Mouse (Mus musculus) macrophage (primary cell): ENCODE measurements around the gene Tsen2. TPM values are rescaled to one million over a fixed set of nuclear protein-coding genes. Genes with fewer than 3 reads are reported as not detected.

Experiments used
- H3K27ac ChIP-seq: fragments of 350-480 bp; formaldehyde crosslinking; 2 replicates; pipeline ENCODE4 v1.9.0; 2021
- H3K36me3 ChIP-seq: fragments of 350-480 bp; formaldehyde crosslinking; 2 replicates; pipeline ENCODE4 v1.9.0; 2021; ENCODE audit errors: inconsistent target
- H3K4me3 ChIP-seq: fragments of 350-480 bp; formaldehyde crosslinking; 2 replicates; pipeline ENCODE4 v1.9.0; 2021; ENCODE audit errors: inconsistent target
- H3K79me2 ChIP-seq: fragments of 350-480 bp; formaldehyde crosslinking; 2 replicates; pipeline ENCODE4 v1.9.0; 2021; ENCODE audit errors: inconsistent target
- WGBS: methylation state at CpG from one replicate; pipeline ENCODE4 v1.1.7; 2026; ENCODE audit warnings: inconsistent platforms; ENCODE audit not compliant: missing documents; 5-methylcytosine and 5-hydroxymethylcytosine counted together
- polyA plus RNA-seq: library from polyadenylated mRNA; stranded (reverse); fragments of 250-400 nt; gene quantifications from 3 replicates; pipeline ENCODE4 v1.2.4, GENCODE M21; 2018; ENCODE audit warnings: inconsistent platforms

Gene Tsen2
- polyA plus RNA-seq, 1 experiment from 2014 or later, result 9.0 TPM

DNA sequence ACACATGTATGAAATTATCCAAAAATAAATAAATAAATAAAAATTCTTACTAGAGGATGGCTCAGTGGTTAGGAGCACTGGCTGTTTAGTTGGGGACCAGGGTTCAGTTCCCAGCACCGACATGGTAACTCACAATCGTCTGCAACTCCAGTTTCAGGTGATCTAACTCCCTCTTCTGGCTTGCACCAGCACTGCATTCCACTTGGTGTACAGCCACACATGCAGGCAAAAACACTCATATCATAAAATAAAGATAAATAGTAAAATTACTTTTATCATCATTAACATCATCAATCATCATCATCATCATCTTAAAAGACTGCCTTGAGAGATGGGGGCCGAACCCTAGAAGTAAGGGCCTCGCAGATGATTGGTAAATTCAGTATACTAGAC is 56.9 kb downstream of the Tsen2 start:
- H3K27ac ChIP-seq, result no peak overlapping the region
- H3K4me3 ChIP-seq, result no peak overlapping the region
- peaks cover 40% of the 10 kb centered on the region for H3K79me2 ChIP-seq
- WGBS, result 70% methylated on average over 4 of the region's 4 CpGs
- H3K36me3 ChIP-seq, result no peaks in the 10 kb centered on the region

DNA sequence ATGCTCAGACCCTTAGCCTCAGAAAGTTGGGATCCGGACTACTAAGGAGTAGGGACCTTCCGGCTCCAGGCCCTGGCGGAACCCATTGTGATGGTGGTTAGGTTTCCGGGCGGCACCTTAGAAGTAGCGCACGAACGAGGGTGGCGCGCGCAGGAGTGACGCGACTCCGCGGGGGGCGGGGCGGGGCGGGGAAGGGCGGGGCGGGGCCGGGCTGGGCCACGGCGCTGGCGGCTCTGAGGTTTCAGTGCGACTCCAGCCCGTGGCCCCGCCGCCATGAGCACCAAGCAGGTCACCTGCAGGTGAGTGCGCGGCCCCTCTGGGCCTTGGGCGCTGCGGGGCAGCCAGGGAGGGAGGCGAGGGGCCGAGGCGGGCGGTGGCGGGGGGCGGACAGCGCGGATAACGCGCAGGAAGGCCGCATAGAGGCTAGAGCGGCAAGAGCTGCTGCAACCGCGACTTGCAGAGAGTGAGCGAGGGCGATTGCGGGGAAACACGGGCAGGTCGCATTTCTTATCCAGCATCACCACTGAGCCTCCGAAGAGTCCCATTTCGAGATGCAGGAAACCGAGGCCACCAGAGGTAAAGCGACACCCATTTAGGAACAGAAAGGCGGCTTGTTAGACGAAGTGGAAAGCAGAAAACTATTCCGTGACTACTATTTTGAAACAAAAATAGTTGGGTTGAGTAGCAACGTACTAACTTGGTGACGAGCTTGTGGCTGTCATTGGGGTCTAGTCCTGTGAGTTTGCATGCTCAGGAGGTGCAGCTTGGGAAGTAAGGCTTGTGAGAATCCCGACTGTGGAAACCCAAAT is 57.5 kb downstream of the Tsen2 start, which contains the start of gene Mkrn2:
TSS of gene Mkrn2 (plus strand) at position 188 of the 809 bp plus-strand sequence.
- WGBS, result under 1% methylated on average over 61 of the region's 61 CpGs
- Histone ChIP-seq H3K36me3 (no peaks in the 10 kb centered on the region), H3K79me2 (peaks cover 46% of the 10 kb centered on the region), H3K27ac (peak within 1 kb of the TSS; percentile 2; the same call in 1 of the 2 replicates), H3K4me3 (peak within 1 kb of the TSS; percentile 79)

DNA sequence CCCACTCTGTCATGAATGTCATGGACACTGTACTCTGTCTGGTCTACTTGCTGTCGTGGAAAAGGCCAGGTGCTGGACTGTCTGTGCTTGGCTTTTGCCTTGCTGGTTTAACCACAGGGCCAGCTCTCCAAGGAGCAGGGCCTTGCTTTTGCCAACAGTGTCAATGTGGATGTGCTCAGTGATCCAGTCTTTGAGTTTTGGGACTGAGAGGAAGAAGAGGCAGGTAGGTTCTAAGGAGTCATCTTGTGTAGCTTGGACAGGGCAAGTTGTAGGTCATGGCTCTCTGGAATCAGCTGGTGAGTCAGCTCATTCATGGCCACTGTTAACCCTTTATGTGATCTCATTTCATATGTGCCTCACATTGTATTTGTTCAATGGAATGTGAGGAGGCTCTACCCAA is 62.0 kb downstream of the Tsen2 start:
- H3K36me3 ChIP-seq, result peaks cover 19% of the 10 kb centered on the region
- H3K4me3 ChIP-seq, result no peak overlapping the region
- WGBS, result 86% methylated on average over 1 of the region's 1 CpGs
- no peak overlapping the region for H3K27ac ChIP-seq
- H3K79me2 ChIP-seq, result peaks cover 67% of the 10 kb centered on the region

DNA sequence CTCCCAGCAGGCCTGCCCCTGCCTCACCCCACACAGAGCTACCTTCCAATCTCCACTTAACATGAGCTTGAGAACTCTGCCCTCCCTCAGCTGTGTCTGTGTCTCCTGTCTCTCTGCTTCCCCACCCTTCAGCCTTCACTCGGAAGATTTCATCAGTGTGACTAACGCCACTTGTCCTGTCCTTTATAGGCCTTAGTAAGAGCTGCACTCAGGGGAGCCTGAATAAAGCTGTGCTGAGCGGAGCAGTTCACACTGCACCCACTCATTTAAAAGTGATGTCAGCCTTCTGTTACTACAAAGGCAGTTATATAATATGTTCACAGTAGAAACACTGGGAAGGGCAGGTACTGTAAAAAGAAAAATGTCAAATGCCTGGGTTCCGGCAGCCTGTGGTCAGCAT is 63.0 kb downstream of the Tsen2 start:
- Histone ChIP-seq H3K27ac (no peak overlapping the region), H3K36me3 (peaks cover 28% of the 10 kb centered on the region), H3K79me2 (peaks cover 66% of the 10 kb centered on the region), H3K4me3 (no peak overlapping the region)
- 93% methylated on average over 4 of the region's 4 CpGs for WGBS

DNA sequence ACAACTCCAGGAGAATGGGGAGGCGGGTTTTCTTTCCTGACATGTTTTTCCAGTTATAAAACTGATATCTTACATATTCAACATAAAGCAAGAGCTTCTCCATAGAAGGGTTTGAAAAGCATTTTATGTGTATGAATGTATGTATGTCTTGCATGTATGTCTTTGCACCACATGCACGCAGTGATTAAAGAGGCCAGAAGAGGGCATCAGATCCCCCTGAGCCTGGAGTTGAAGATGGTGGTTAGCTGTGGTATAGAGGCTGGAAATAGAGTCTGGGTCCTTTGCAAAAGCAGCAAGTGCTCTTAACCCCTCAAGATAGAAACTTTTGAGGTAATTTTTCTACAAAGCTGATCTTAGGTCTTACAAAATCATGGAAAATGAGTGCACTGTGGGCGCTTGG is 64.7 kb downstream of the Tsen2 start:
- peaks cover 49% of the 10 kb centered on the region for H3K79me2 ChIP-seq
- H3K36me3 ChIP-seq, result peaks cover 34% of the 10 kb centered on the region
- 92% methylated on average over 3 of the region's 3 CpGs for WGBS
- no peak overlapping the region for H3K4me3 ChIP-seq
- H3K27ac ChIP-seq, result no peak overlapping the region

DNA sequence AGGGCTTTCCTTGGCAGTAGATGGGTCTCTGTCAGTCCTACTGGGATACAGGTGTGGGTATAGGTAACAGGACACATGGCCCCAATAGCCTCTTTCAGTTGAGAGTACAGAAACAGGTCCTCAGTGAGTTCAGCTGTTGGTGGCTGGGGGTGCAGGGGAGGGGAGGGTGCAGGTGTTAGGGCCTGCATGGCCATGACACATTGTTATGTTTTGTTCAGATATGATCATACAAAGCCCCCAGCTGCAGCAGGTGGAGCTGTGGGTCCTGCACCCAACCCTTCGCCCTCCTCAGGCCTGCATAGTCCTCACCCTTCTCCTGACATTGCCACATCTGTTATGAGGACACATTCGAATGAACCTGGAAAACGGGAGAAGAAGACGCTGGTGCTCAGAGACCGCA is 65.8 kb downstream of the Tsen2 start:
- 88% methylated on average over 5 of the region's 5 CpGs for WGBS
- H3K79me2 ChIP-seq, result peaks cover 37% of the 10 kb centered on the region; the same call in 1 of the 2 replicates
- H3K27ac ChIP-seq, result no peak overlapping the region
- H3K4me3 ChIP-seq, result no peak overlapping the region
- peaks cover 43% of the 10 kb centered on the region for H3K36me3 ChIP-seq

DNA sequence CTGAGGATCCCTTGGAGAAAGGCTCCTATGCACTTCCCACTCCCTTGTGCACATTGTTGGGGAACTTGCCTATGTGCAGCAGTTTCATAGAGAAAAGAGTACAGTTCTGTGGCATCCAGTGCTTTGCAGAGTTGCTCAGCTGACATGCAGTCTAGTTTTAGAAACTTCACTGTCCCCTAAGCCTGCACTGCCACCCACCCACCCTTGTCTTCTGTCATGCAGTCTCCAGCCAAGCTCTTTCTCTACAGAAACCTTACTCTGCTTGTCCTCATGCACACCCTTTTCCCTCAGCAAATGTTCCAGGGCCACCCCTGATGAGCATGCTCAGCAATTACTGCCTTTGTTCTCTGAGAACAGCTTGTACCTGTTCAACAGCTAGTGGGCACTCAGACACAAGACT is 69.3 kb downstream of the Tsen2 start:
- Histone ChIP-seq H3K27ac (no peak overlapping the region), H3K36me3 (peaks cover 71% of the 10 kb centered on the region), H3K4me3 (no peak overlapping the region), H3K79me2 (peaks cover 2% of the 10 kb centered on the region; the same call in 1 of the 2 replicates)

DNA sequence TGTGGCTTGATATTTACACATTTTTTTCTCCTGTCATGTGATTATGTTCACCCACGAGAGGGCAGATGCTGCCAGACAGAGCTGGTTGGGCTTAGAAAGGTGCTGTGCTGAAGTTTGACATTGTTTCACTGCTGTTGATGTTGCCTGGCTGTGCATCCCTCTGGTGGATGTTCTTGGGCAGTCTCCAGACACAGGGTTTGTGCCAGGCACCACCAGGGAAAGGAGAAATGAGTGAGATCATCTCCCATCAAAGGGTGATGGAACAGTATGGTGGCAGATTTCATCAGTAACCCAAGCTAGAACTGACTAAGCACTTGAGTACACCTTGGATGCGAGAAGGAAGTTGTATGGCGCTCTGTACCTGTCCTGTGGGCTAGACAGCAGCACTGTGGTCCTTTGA is 71.5 kb downstream of the Tsen2 start:
- Histone ChIP-seq H3K4me3 (no peak overlapping the region), H3K27ac (no peak overlapping the region), H3K36me3 (peaks cover 79% of the 10 kb centered on the region), H3K79me2 (no peaks in the 10 kb centered on the region)
- WGBS, result 85% methylated on average over 2 of the region's 3 CpGs

DNA sequence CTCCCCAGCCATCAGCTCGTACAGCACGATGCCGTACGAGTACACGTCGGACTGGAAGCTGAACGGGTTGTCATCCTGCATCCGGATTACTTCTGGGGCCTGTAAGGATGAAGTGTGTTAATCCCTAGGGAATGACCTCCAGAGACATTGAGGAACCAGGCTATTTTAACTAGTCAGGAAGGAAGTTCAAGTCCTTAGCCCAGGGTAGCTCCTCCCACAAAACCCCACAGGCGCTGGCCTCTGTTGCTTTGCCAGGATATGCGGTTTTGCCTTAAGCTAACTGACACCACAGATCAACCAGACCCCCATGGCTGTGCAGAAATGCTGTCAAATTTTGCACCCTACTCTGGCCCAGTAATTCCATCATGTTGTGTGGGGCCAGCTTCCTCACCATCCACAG is 75.4 kb downstream of the Tsen2 start:
- no peaks in the 10 kb centered on the region for H3K79me2 ChIP-seq
- no peak overlapping the region for H3K4me3 ChIP-seq
- peaks cover 82% of the 10 kb centered on the region for H3K36me3 ChIP-seq
- WGBS, result 34% methylated on average over 10 of the region's 10 CpGs
- no peak overlapping the region for H3K27ac ChIP-seq

DNA sequence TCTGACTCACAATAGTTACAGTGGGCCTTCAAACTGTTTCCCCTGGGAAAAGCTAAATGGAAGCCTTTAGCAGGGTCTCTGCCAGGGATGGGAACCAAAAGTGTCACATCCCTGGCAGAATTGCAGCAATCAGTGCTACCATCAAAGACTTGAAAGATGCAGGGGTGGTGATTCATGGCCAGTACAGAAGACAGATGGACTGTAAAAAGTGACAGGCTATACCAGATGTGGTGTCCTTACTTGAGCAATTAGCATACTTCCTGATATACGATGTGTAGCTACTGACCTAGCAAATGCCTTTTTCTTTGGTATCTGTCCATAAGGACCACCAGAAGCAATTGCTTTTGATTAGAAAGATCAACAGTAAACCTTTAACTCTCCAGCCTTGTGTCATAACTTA is 76.5 kb downstream of the Tsen2 start:
- H3K27ac ChIP-seq, result no peak overlapping the region
- WGBS, result 13% methylated on average over 1 of the region's 1 CpGs
- peaks cover 91% of the 10 kb centered on the region for H3K36me3 ChIP-seq
- H3K79me2 ChIP-seq, result no peaks in the 10 kb centered on the region
- no peak overlapping the region for H3K4me3 ChIP-seq

DNA sequence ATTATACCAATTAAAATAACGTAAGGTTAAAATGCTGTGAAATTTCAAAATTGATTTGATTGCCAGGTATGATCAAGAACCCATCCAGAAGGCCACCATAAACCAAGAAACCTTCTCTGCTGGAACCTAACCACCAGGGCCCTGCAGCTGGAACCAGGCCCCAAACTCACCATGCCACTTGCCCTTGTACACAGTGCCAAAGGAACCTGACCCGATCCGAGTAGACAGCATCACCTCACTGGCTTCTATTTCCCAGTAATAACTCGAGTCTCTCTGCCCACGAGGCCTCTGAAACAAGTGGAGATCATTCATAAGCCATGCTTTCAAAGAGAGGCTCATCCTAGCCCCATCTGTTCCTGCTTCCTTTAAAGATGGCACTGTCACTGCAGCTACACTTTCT is 81.7 kb downstream of the Tsen2 start:
- Histone ChIP-seq H3K36me3 (peaks cover 88% of the 10 kb centered on the region), H3K79me2 (no peaks in the 10 kb centered on the region), H3K27ac (no peak overlapping the region), H3K4me3 (no peak overlapping the region)
- 92% methylated on average over 5 of the region's 5 CpGs for WGBS

Other genes with a start within 250 kb of the Tsen2 start
- 36.4 to 80.3 TPM (median 54.9 TPM) in 3 replicates for gene Pparg, start 183.7 kb upstream of the Tsen2 start, polyA plus RNA-seq
- not detected in 3 replicates for gene Mkrn2os, start 47.9 kb downstream of the Tsen2 start, polyA plus RNA-seq
- gene Mkrn2, start 57.2 kb downstream of the Tsen2 start, polyA plus RNA-seq, result 6.5 to 7.7 TPM (median 7.1 TPM) in 3 replicates
- 36.8 to 74.8 TPM (median 44.7 TPM) in 3 replicates for gene Raf1, start 132.0 kb downstream of the Tsen2 start, polyA plus RNA-seq
- gene Tmem40, start 217.7 kb downstream of the Tsen2 start, polyA plus RNA-seq, result 0.49 to 1.5 TPM (median 0.86 TPM) in 3 replicates
- gene Cand2, start 229.9 kb downstream of the Tsen2 start, polyA plus RNA-seq, result 0.33 to 0.35 TPM (median 0.34 TPM) in 3 replicates